Mouse (Mus musculus) ES-E14 (cell line): ENCODE results near the gene Arl10.

Source experiments
- CHD2 ChIP-seq: IDR thresholded peaks from 2 replicates; pipeline ENCODE4 v1.6.1; 2014; ENCODE audit warnings: mild to moderate bottlenecking, low read depth, low read length, inconsistent platforms
- HCFC1 ChIP-seq: IDR thresholded peaks from 2 replicates; pipeline ENCODE4 v1.6.1; 2012; ENCODE audit warnings: low read length, inconsistent platforms, borderline replicate concordance; ENCODE audit not compliant: insufficient read depth
- ZC3H11A ChIP-seq: IDR thresholded peaks from 2 replicates; pipeline ENCODE4 v1.6.1; 2012; ENCODE audit warnings: low read depth, mild to moderate bottlenecking, inconsistent platforms, low read length, borderline replicate concordance

- TF ChIP-seq CHD2 (no peak), HCFC1 (no peak), ZC3H11A (no peak)
Measured at GRCm38 (mm10) chr13:54527140-54527539, 47.7 kb upstream of the Arl10 start.
